Mouse (Mus musculus): ENCODE measurements around the gene Gemin7. TPM values are rescaled to one million over a fixed set of nuclear protein-coding genes. Genes with fewer than 3 reads are reported as not detected.
A peak's percentile ranks its signal among the peaks of the same experiment; 100 is the strongest.

The Gemin7 gene
- polyA plus RNA-seq, 1 experiment: 136 TPM

- H3K27me3 ChIP-seq (ENCODE audit: control insufficient read depth, insufficient read depth, insufficient read length): peaks cover 50% of the 10 kb centered on the region
- no peaks in the 10 kb centered on the region for H3K79me3 ChIP-seq (ENCODE audit: low read depth)
- no peaks in the 10 kb centered on the region for H3K36me3 ChIP-seq (ENCODE audit: control insufficient read depth, insufficient read depth)
- no peaks in the 10 kb centered on the region for H3K79me2 ChIP-seq (ENCODE audit: control insufficient read depth, insufficient read depth)
- no peak for TF ChIP-seq MAX (IDR thresholded peaks at IDR 0.05)
- TF ChIP-seq CTCF (IDR thresholded peaks at IDR 0.05; ENCODE audit: control insufficient read depth, insufficient read depth, insufficient read length): no peak
- TF ChIP-seq FOSL1 (IDR thresholded peaks at IDR 0.05; ENCODE audit: insufficient read depth, low read length, poor library complexity, severe bottlenecking): no peak
- no peak for TF ChIP-seq CEBPB (IDR thresholded peaks at IDR 0.05; ENCODE audit: low read depth)
- TF ChIP-seq USF1 (IDR thresholded peaks at IDR 0.05; ENCODE audit: low read depth): no peak
- TF ChIP-seq MYOG (IDR thresholded peaks at IDR 0.05; ENCODE audit: control insufficient read depth, extremely low read depth, insufficient read length): no peak
- no peak for TF ChIP-seq MYOD1 (IDR thresholded peaks at IDR 0.05; ENCODE audit: control insufficient read depth, insufficient read length, low read depth)
- no peak overlapping the region for H3K4me3 ChIP-seq (ENCODE audit: insufficient read depth, poor library complexity, severe bottlenecking)
- no peak overlapping the region for H3ac ChIP-seq (ENCODE audit: control insufficient read depth, insufficient read length, low read depth)
Measured at GRCm38 (mm10) chr7:19525105-19525481, 52.3 kb downstream of the Gemin7 start.

GRCm38 (mm10) chr7:19524420-19525104 lies 52.8 kb downstream of the Gemin7 start:
- Histone ChIP-seq H3K4me3 (ENCODE audit: insufficient read depth, poor library complexity, severe bottlenecking) (no peak overlapping the region), H3K79me2 (ENCODE audit: control insufficient read depth, insufficient read depth) (no peaks in the 10 kb centered on the region), H3K36me3 (ENCODE audit: control insufficient read depth, insufficient read depth) (no peaks in the 10 kb centered on the region), H3K27me3 (ENCODE audit: control insufficient read depth, insufficient read depth, insufficient read length) (peaks cover 56% of the 10 kb centered on the region), H3K79me3 (ENCODE audit: low read depth) (no peaks in the 10 kb centered on the region), H3ac (ENCODE audit: control insufficient read depth, insufficient read length, low read depth) (no peak overlapping the region)
- TF ChIP-seq MYOD1 (IDR thresholded peaks at IDR 0.05; ENCODE audit: control insufficient read depth, insufficient read length, low read depth) (no peak), USF1 (IDR thresholded peaks at IDR 0.05; ENCODE audit: low read depth) (no peak), CEBPB (IDR thresholded peaks at IDR 0.05; ENCODE audit: low read depth) (no peak), MYOG (IDR thresholded peaks at IDR 0.05; ENCODE audit: control insufficient read depth, extremely low read depth, insufficient read length) (no peak), FOSL1 (IDR thresholded peaks at IDR 0.05; ENCODE audit: insufficient read depth, low read length, poor library complexity, severe bottlenecking) (no peak)

- no peaks in the 10 kb centered on the region for H3K36me3 ChIP-seq (ENCODE audit: control insufficient read depth, insufficient read depth)
- no peaks in the 10 kb centered on the region for H3K79me3 ChIP-seq (ENCODE audit: low read depth)
- peak; percentile 21 for TF ChIP-seq CTCF (IDR thresholded peaks at IDR 0.05; ENCODE audit: control insufficient read depth, insufficient read depth, insufficient read length)
- no peak for TF ChIP-seq USF1 (IDR thresholded peaks at IDR 0.05; ENCODE audit: low read depth)
- no peak for TF ChIP-seq MYOD1 (IDR thresholded peaks at IDR 0.05; ENCODE audit: control insufficient read depth, insufficient read length, low read depth)
- no peak for TF ChIP-seq MYOG (IDR thresholded peaks at IDR 0.05; ENCODE audit: control insufficient read depth, extremely low read depth, insufficient read length)
- no peak for TF ChIP-seq MAX (IDR thresholded peaks at IDR 0.05)
- H3K27me3 ChIP-seq (ENCODE audit: control insufficient read depth, insufficient read depth, insufficient read length): peaks cover 61% of the 10 kb centered on the region
- H3K4me3 ChIP-seq (ENCODE audit: insufficient read depth, poor library complexity, severe bottlenecking): no peak overlapping the region
- H3K79me2 ChIP-seq (ENCODE audit: control insufficient read depth, insufficient read depth): no peaks in the 10 kb centered on the region
- H3ac ChIP-seq (ENCODE audit: control insufficient read depth, insufficient read length, low read depth): peak overlapping the region; percentile 20
Measured at GRCm38 (mm10) chr7:19523757-19524419, 53.5 kb downstream of the Gemin7 start.

GRCm38 (mm10) chr7:19523017-19523756 lies 54.2 kb downstream of the Gemin7 start:
- H3K79me2 ChIP-seq (ENCODE audit: control insufficient read depth, insufficient read depth): no peaks in the 10 kb centered on the region
- H3K36me3 ChIP-seq (ENCODE audit: control insufficient read depth, insufficient read depth): no peaks in the 10 kb centered on the region
- H3ac ChIP-seq (ENCODE audit: control insufficient read depth, insufficient read length, low read depth): no peak overlapping the region
- TF ChIP-seq MYOG (IDR thresholded peaks at IDR 0.05; ENCODE audit: control insufficient read depth, extremely low read depth, insufficient read length): no peak
- no peak for TF ChIP-seq USF1 (IDR thresholded peaks at IDR 0.05; ENCODE audit: low read depth)
- TF ChIP-seq FOSL1 (IDR thresholded peaks at IDR 0.05; ENCODE audit: insufficient read depth, low read length, poor library complexity, severe bottlenecking): no peak
- TF ChIP-seq CEBPB (IDR thresholded peaks at IDR 0.05; ENCODE audit: low read depth): no peak
- no peak for TF ChIP-seq CTCF (IDR thresholded peaks at IDR 0.05; ENCODE audit: control insufficient read depth, insufficient read depth, insufficient read length)
- TF ChIP-seq MYOD1 (IDR thresholded peaks at IDR 0.05; ENCODE audit: control insufficient read depth, insufficient read length, low read depth): no peak
- TF ChIP-seq MAX (IDR thresholded peaks at IDR 0.05): no peak
- H3K4me3 ChIP-seq (ENCODE audit: insufficient read depth, poor library complexity, severe bottlenecking): no peak overlapping the region
- no peaks in the 10 kb centered on the region for H3K79me3 ChIP-seq (ENCODE audit: low read depth)
- peaks cover 63% of the 10 kb centered on the region for H3K27me3 ChIP-seq (ENCODE audit: control insufficient read depth, insufficient read depth, insufficient read length)

GRCm38 (mm10) chr7:19520032-19520431 lies 57.4 kb downstream of the Gemin7 start:
- Histone ChIP-seq H3K36me3 (ENCODE audit: control insufficient read depth, insufficient read depth) (no peaks in the 10 kb centered on the region), H3K79me2 (ENCODE audit: control insufficient read depth, insufficient read depth) (no peaks in the 10 kb centered on the region), H3ac (ENCODE audit: control insufficient read depth, insufficient read length, low read depth) (no peak overlapping the region), H3K79me3 (ENCODE audit: low read depth) (no peaks in the 10 kb centered on the region), H3K4me3 (ENCODE audit: insufficient read depth, poor library complexity, severe bottlenecking) (no peak overlapping the region), H3K27me3 (ENCODE audit: control insufficient read depth, insufficient read depth, insufficient read length) (peaks cover 60% of the 10 kb centered on the region)
- TF ChIP-seq CEBPB (IDR thresholded peaks at IDR 0.05; ENCODE audit: low read depth) (no peak), MAX (IDR thresholded peaks at IDR 0.05) (no peak), MYOG (IDR thresholded peaks at IDR 0.05; ENCODE audit: control insufficient read depth, extremely low read depth, insufficient read length) (no peak), USF1 (IDR thresholded peaks at IDR 0.05; ENCODE audit: low read depth) (no peak), MYOD1 (IDR thresholded peaks at IDR 0.05; ENCODE audit: control insufficient read depth, insufficient read length, low read depth) (no peak), CTCF (IDR thresholded peaks at IDR 0.05; ENCODE audit: control insufficient read depth, insufficient read depth, insufficient read length) (no peak), FOSL1 (IDR thresholded peaks at IDR 0.05; ENCODE audit: insufficient read depth, low read length, poor library complexity, severe bottlenecking) (no peak)

All from C2C12 (cell line).